Mouse (Mus musculus): Measurements from ENCODE around the gene Mpp3. TPM values are rescaled to one million over a fixed set of nuclear protein-coding genes. Genes with fewer than 3 reads are reported as not detected.

Mpp3 gene
- polyA plus RNA-seq, 1 experiment from 2014 or later: 10.2 TPM

GRCm38 (mm10) chr11:101984054-101985025 lies 43.9 kb downstream of the Mpp3 start, which contains the start of gene Cfap97d1:
Cfap97d1 (plus strand) TSS chr11:101984279.
- peak; percentile 80 for ATAC-seq (ENCODE audit: low FRiP score, low read depth)
- H3K4me1 ChIP-seq: peaks cover 31% of the 10 kb centered on the region
- 0 out of 2 replicates have a peak within 1 kb of the TSS, but pooled peaks have one; percentile 15 for H3K27ac ChIP-seq
- H3K9ac ChIP-seq: peak within 1 kb of the TSS; percentile 72
- peak within 1 kb of the TSS; percentile 99 for H3K4me2 ChIP-seq (replicated peaks)
- peaks cover 11% of the 10 kb centered on the region; the same call in 1 of the 2 replicates for H3K27me3 ChIP-seq
- H3K4me3 ChIP-seq: peak within 1 kb of the TSS; percentile 74
- WGBS: under 1% methylated on average over 71 of the region's 71 CpGs
- H3K9me3 ChIP-seq: no peaks in the 10 kb centered on the region
- peaks cover 9% of the 10 kb centered on the region; the same call in 1 of the 2 replicates for H3K36me3 ChIP-seq

GRCm38 (mm10) chr11:101983431-101983921 lies 44.8 kb downstream of the Mpp3 start:
- ATAC-seq (ENCODE audit: low FRiP score, low read depth): no peak
- Histone ChIP-seq H3K36me3 (peaks cover 9% of the 10 kb centered on the region; the same call in 1 of the 2 replicates), H3K4me3 (peak overlapping the region; percentile 74), H3K4me2 (replicated peaks) (peak overlapping the region; percentile 99), H3K4me1 (peaks cover 31% of the 10 kb centered on the region), H3K9ac (no peak overlapping the region), H3K27ac (no peak overlapping the region), H3K27me3 (peaks cover 11% of the 10 kb centered on the region; the same call in 1 of the 2 replicates), H3K9me3 (no peaks in the 10 kb centered on the region)
- WGBS: 74% methylated on average over 10 of the region's 10 CpGs

- Histone ChIP-seq H3K9me3 (no peaks in the 10 kb centered on the region), H3K27ac (no peak overlapping the region), H3K27me3 (peaks cover 11% of the 10 kb centered on the region; the same call in 1 of the 2 replicates), H3K4me1 (peaks cover 31% of the 10 kb centered on the region), H3K4me2 (replicated peaks) (peak overlapping the region; percentile 99), H3K9ac (no peak overlapping the region), H3K36me3 (peaks cover 9% of the 10 kb centered on the region; the same call in 1 of the 2 replicates), H3K4me3 (peak overlapping the region; percentile 74; the same call in 1 of the 2 replicates)
- WGBS: 54% methylated on average over 6 of the region's 6 CpGs
- no peak for ATAC-seq (ENCODE audit: low FRiP score, low read depth)
Measured at GRCm38 (mm10) chr11:101982981-101983411, 45.3 kb downstream of the Mpp3 start.

- Histone ChIP-seq H3K4me2 (replicated peaks) (no peak overlapping the region), H3K4me1 (peaks cover 31% of the 10 kb centered on the region), H3K9me3 (no peaks in the 10 kb centered on the region), H3K9ac (no peak overlapping the region), H3K27me3 (peaks cover 6% of the 10 kb centered on the region; the same call in 1 of the 2 replicates), H3K36me3 (peaks cover 9% of the 10 kb centered on the region; the same call in 1 of the 2 replicates), H3K4me3 (no peak overlapping the region), H3K27ac (no peak overlapping the region)
- ATAC-seq (ENCODE audit: low FRiP score, low read depth): no peak
- 88% methylated on average over 12 of the region's 12 CpGs for WGBS
Measured at GRCm38 (mm10) chr11:101981850-101982249, 46.4 kb downstream of the Mpp3 start.

GRCm38 (mm10) chr11:101980603-101981157 lies 47.6 kb downstream of the Mpp3 start:
- WGBS: 81% methylated on average over 9 of the region's 9 CpGs
- peaks cover 23% of the 10 kb centered on the region for H3K4me1 ChIP-seq
- H3K4me3 ChIP-seq: no peak overlapping the region
- H3K27me3 ChIP-seq: peaks cover 4% of the 10 kb centered on the region; the same call in 1 of the 2 replicates
- no peak overlapping the region for H3K27ac ChIP-seq
- ATAC-seq (ENCODE audit: low FRiP score, low read depth): no peak
- H3K4me2 ChIP-seq (replicated peaks): no peak overlapping the region
- H3K36me3 ChIP-seq: peaks cover 9% of the 10 kb centered on the region; the same call in 1 of the 2 replicates
- no peak overlapping the region for H3K9ac ChIP-seq
- H3K9me3 ChIP-seq: no peaks in the 10 kb centered on the region

GRCm38 (mm10) chr11:101979140-101979539 lies 49.1 kb downstream of the Mpp3 start:
- ATAC-seq (ENCODE audit: low FRiP score, low read depth): no peak
- Histone ChIP-seq H3K27ac (no peak overlapping the region), H3K4me2 (replicated peaks) (no peak overlapping the region), H3K9ac (no peak overlapping the region), H3K27me3 (no peaks in the 10 kb centered on the region), H3K36me3 (peaks cover 9% of the 10 kb centered on the region; the same call in 1 of the 2 replicates), H3K4me1 (peaks cover 16% of the 10 kb centered on the region), H3K4me3 (no peak overlapping the region), H3K9me3 (no peaks in the 10 kb centered on the region)
- WGBS: 81% methylated on average over 5 of the region's 5 CpGs

- Histone ChIP-seq H3K9me3 (no peaks in the 10 kb centered on the region), H3K27me3 (no peaks in the 10 kb centered on the region), H3K4me3 (no peak overlapping the region), H3K4me2 (replicated peaks) (no peak overlapping the region), H3K9ac (no peak overlapping the region), H3K27ac (no peak overlapping the region), H3K36me3 (peaks cover 9% of the 10 kb centered on the region; the same call in 1 of the 2 replicates), H3K4me1 (peaks cover 15% of the 10 kb centered on the region)
- 91% methylated on average over 7 of the region's 7 CpGs for WGBS
- ATAC-seq (ENCODE audit: low FRiP score, low read depth): no peak
Measured at GRCm38 (mm10) chr11:101976949-101977348, 51.3 kb downstream of the Mpp3 start.

- no peaks in the 10 kb centered on the region for H3K36me3 ChIP-seq
- no peak overlapping the region for H3K27ac ChIP-seq
- no peak overlapping the region for H3K9ac ChIP-seq
- no peak overlapping the region for H3K4me3 ChIP-seq
- 45% methylated on average over 9 of the region's 9 CpGs for WGBS
- peaks cover 15% of the 10 kb centered on the region for H3K4me1 ChIP-seq
- ATAC-seq (ENCODE audit: low FRiP score, low read depth): no peak
- no peak overlapping the region for H3K4me2 ChIP-seq (replicated peaks)
- no peaks in the 10 kb centered on the region for H3K9me3 ChIP-seq
- no peaks in the 10 kb centered on the region for H3K27me3 ChIP-seq
Measured at GRCm38 (mm10) chr11:101974923-101975322, 53.3 kb downstream of the Mpp3 start.

GRCm38 (mm10) chr11:101974181-101974580 lies 54.1 kb downstream of the Mpp3 start:
- peaks cover 15% of the 10 kb centered on the region for H3K4me1 ChIP-seq
- WGBS: 27% methylated on average over 6 of the region's 6 CpGs
- H3K9me3 ChIP-seq: no peaks in the 10 kb centered on the region
- no peaks in the 10 kb centered on the region for H3K36me3 ChIP-seq
- no peak overlapping the region for H3K9ac ChIP-seq
- H3K27ac ChIP-seq: no peak overlapping the region
- no peaks in the 10 kb centered on the region for H3K27me3 ChIP-seq
- ATAC-seq (ENCODE audit: low FRiP score, low read depth): no peak
- no peak overlapping the region for H3K4me3 ChIP-seq
- no peak overlapping the region for H3K4me2 ChIP-seq (replicated peaks)

GRCm38 (mm10) chr11:101973496-101973895 lies 54.8 kb downstream of the Mpp3 start:
- no peak for ATAC-seq (ENCODE audit: low FRiP score, low read depth)
- H3K27me3 ChIP-seq: peaks cover under 1% of the 10 kb centered on the region; the same call in 1 of the 2 replicates

GRCm38 (mm10) chr11:101972651-101973050 lies 55.6 kb downstream of the Mpp3 start:
- Histone ChIP-seq H3K9ac (no peak overlapping the region), H3K4me3 (no peak overlapping the region), H3K27ac (no peak overlapping the region), H3K4me2 (replicated peaks) (no peak overlapping the region; the same call in 1 of the 2 replicates), H3K9me3 (no peaks in the 10 kb centered on the region), H3K4me1 (peaks cover 22% of the 10 kb centered on the region), H3K27me3 (peaks cover 9% of the 10 kb centered on the region; the same call in 1 of the 2 replicates), H3K36me3 (no peaks in the 10 kb centered on the region)
- ATAC-seq (ENCODE audit: low FRiP score, low read depth): no peak
- 86% methylated on average over 5 of the region's 5 CpGs for WGBS

More at GRCm38 (mm10) chr11:101973496-101973895, 54.8 kb downstream of the Mpp3 start:
- 32% methylated on average over 9 of the region's 9 CpGs for WGBS
- Histone ChIP-seq H3K9me3 (no peaks in the 10 kb centered on the region), H3K36me3 (no peaks in the 10 kb centered on the region), H3K4me3 (0 out of 2 replicates have a peak overlapping the region, but pooled peaks have one; percentile 3), H3K9ac (no peak overlapping the region), H3K27ac (no peak overlapping the region), H3K4me1 (peaks cover 18% of the 10 kb centered on the region), H3K4me2 (replicated peaks) (peak overlapping the region; percentile 46)
